Comparison of ENCODE assay signal across 24 mouse cellular contexts in genomic region chr13:94254286-94254685, GRCm38 (mm10). TPM values are rescaled to one million over a fixed set of nuclear protein-coding genes. Genes with fewer than 3 reads are reported as not detected.
A peak's percentile ranks its signal among the peaks of the same experiment; 100 is the strongest.
DNase-seq lines count a peak whose midpoint lies in the region; ATAC-seq and TF ChIP-seq lines count a peak whose summit lies in the region.
"Had no signal": no experiment of that assay in that cellular context is flagged by ENCODE, and none has a peak within 500 bp of the region (broad histone marks: within the 10 kb centered on the region; RNA-seq: fewer than 3 reads in every experiment).

No protein-coding gene starts in this region.

- H3K9ac ChIP-seq in liver, adult 2 months (ENCODE audit: low read depth, low read length), result no peak overlapping the region
- H3K9ac ChIP-seq in liver, embryonic 12.5 days, result no peak overlapping the region
- H3K9ac ChIP-seq: embryonic facial prominence, embryonic 12.5 days; forebrain, embryonic 13.5 days; forebrain, embryonic 15.5 days; forebrain, postnatal 0 days had no signal

- no peak overlapping the region for H3K4me3 ChIP-seq in liver, adult 2 months (ENCODE audit: insufficient read depth, low read depth, low read length)
- H3K4me3 ChIP-seq in liver, embryonic 12.5 days, result no peak overlapping the region
- H3K4me3 ChIP-seq: embryonic facial prominence, embryonic 10.5 days; embryonic facial prominence, embryonic 12.5 days; forebrain, embryonic 13.5 days; forebrain, embryonic 15.5 days had no signal

- no peak overlapping the region for H3K27ac ChIP-seq in liver, adult 2 months (replicated peaks; ENCODE audit: insufficient read depth, low read depth, low read length)
- no peak overlapping the region for H3K27ac ChIP-seq in liver, embryonic 12.5 days
- H3K27ac ChIP-seq: embryonic facial prominence, embryonic 10.5 days; embryonic facial prominence, embryonic 12.5 days; forebrain, embryonic 13.5 days; forebrain, embryonic 15.5 days had no signal

- H3K4me2 ChIP-seq in liver, embryonic 12.5 days, result no peak overlapping the region
- H3K4me2 ChIP-seq: embryonic facial prominence, embryonic 12.5 days; forebrain, embryonic 13.5 days; forebrain, embryonic 15.5 days had no signal

- DNase-seq in liver, adult 2 months (ENCODE audit: extremely low read depth, low read depth, low spot score), result peak; percentile 72
- peak; percentile 19 for DNase-seq in 3T3-L1 (ENCODE audit: low read depth, low spot score)
- DNase-seq in adipocyte (ENCODE audit: low spot score), result peak; percentile 65
- DNase-seq in cerebellum, adult 11-12 months, result no peak
- DNase-seq: adrenal gland, adult 2 months; adrenal gland, postnatal 10 days; adrenal gland, postnatal 25 days; B cell, adult 2 months; cerebellum, adult 11 months; cerebellum, adult 2 months; cerebellum, adult 9-10 months; cerebellum, postnatal 10 days; cerebellum, postnatal 25 days; forebrain, postnatal 0 days had no signal

- ATAC-seq in liver, embryonic 12.5 days, result no peak
- ATAC-seq: activated CD4-positive, CD25-positive, alpha-beta regulatory T cell, adult 4 months; CD4-positive, CD25-positive, alpha-beta regulatory T cell, adult 4 months; forebrain, embryonic 13.5 days; forebrain, embryonic 15.5 days; forebrain, postnatal 0 days; Patski had no signal

- peaks cover 31% of the 10 kb centered on the region for H3K4me1 ChIP-seq in liver, adult 2 months (ENCODE audit: control insufficient read depth, insufficient read depth, low read length)
- peaks cover 36% of the 10 kb centered on the region for H3K4me1 ChIP-seq in liver, embryonic 12.5 days
- H3K4me1 ChIP-seq: embryonic facial prominence, embryonic 12.5 days; forebrain, embryonic 15.5 days had no signal

- no peak for TF ChIP-seq POLR2A in liver, adult 2 months (IDR thresholded peaks at IDR 0.05; ENCODE audit: extremely low read depth, insufficient read depth, low read length)

- TF ChIP-seq CTCF in liver, adult 2 months (IDR thresholded peaks at IDR 0.05; ENCODE audit: low read depth, low read length), result no peak

- WGBS in liver, adult 2 months, result 19% methylated on average over 3 of the region's 3 CpGs
- WGBS in liver, embryonic 12.5 days (ENCODE audit: insufficient replicate concordance), result 75% methylated on average over 3 of the region's 3 CpGs

- no peaks in the 10 kb centered on the region for H3K9me3 ChIP-seq in liver, embryonic 12.5 days (replicated peaks)
- H3K9me3 ChIP-seq: embryonic facial prominence, embryonic 10.5 days; embryonic facial prominence, embryonic 12.5 days; forebrain, embryonic 13.5 days; forebrain, embryonic 15.5 days; G1E had no signal

- no peaks in the 10 kb centered on the region for H3K27me3 ChIP-seq in liver, adult 2 months (ENCODE audit: control insufficient read depth, insufficient read depth, low read length)
- H3K27me3 ChIP-seq in liver, embryonic 12.5 days (replicated peaks), result no peaks in the 10 kb centered on the region
- H3K27me3 ChIP-seq: CH12.LX; embryonic facial prominence, embryonic 12.5 days; forebrain, embryonic 13.5 days; forebrain, embryonic 15.5 days; Patski had no signal

- H3K79me2 ChIP-seq in liver, adult 2 months (ENCODE audit: control insufficient read depth, insufficient read depth, low read length), result peaks cover 31% of the 10 kb centered on the region; the same call in 1 of the 2 replicates

- H3K36me3 ChIP-seq in liver, adult 2 months (ENCODE audit: control insufficient read depth, insufficient read depth, low read length), result no peaks in the 10 kb centered on the region
- no peaks in the 10 kb centered on the region for H3K36me3 ChIP-seq in liver, embryonic 12.5 days
- H3K36me3 ChIP-seq: embryonic facial prominence, embryonic 10.5 days; embryonic facial prominence, embryonic 12.5 days; forebrain, embryonic 15.5 days; G1E had no signal

RNA-seq across cellular contexts. Expression of gene Scamp1, which starts 31.4 kb away (rescaled TPM):
- total RNA-seq in liver, adult 2 months (2014; rRNA removed), result 24.3 and 26.7 TPM in 2 replicates
- polyA plus RNA-seq in liver, adult 2 months (2012; rRNA removed), result 12.9 and 15.8 TPM in 2 replicates
- polyA plus RNA-seq in liver, embryonic 12.5 days (2016; fragmentation: Nextera tagmentation; extraction: Ambion mirVana), result 11.7 TPM in 2 replicates
- total RNA-seq: CH12.LX had no signal
- polyA plus RNA-seq: G1E had no signal
